Mouse (Mus musculus) liver, adult 2 months (tissue): ENCODE measurements around the gene Rasip1. TPM values are rescaled to one million over a fixed set of nuclear protein-coding genes. Genes with fewer than 3 reads are reported as not detected.

Experiments used
- DNase-seq: peaks from one replicate; pipeline ENCODE4 v3.0.0-alpha.2; 2011; ENCODE audit warnings: low read depth, low spot score; ENCODE audit errors: extremely low read depth
- H3K27ac ChIP-seq: fragments of 200-500 bp; replicated peaks from 2 replicates; pipeline ENCODE4 v1.5.1; 2012; ENCODE audit warnings: low read depth, mild to moderate bottlenecking, control low read depth, inconsistent platforms, low read length; ENCODE audit not compliant: insufficient read depth
- H3K27me3 ChIP-seq: fragments of 200-500 bp; 2 replicates; pipeline ENCODE4 v1.6.1; 2012; ENCODE audit warnings: mild to moderate bottlenecking, moderate library complexity, low read length, inconsistent platforms; ENCODE audit not compliant: control insufficient read depth, insufficient read depth
- H3K36me3 ChIP-seq: fragments of 200-500 bp; 2 replicates; pipeline ENCODE4 v1.6.1; 2012; ENCODE audit warnings: low read length, inconsistent platforms; ENCODE audit not compliant: control insufficient read depth, insufficient read depth
- H3K4me1 ChIP-seq: fragments of 200-500 bp; 2 replicates; pipeline ENCODE4 v1.6.1; 2011; ENCODE audit warnings: low read length; ENCODE audit not compliant: control insufficient read depth, insufficient read depth
- H3K4me3 ChIP-seq: fragments of 200-500 bp; 2 replicates; pipeline ENCODE4 v1.5.1; 2011; ENCODE audit warnings: low read depth, mild to moderate bottlenecking, control low read depth, low read length, moderate library complexity; ENCODE audit not compliant: insufficient read depth
- H3K79me2 ChIP-seq: fragments of 200-500 bp; 2 replicates; pipeline ENCODE4 v1.6.1; 2012; ENCODE audit warnings: inconsistent platforms, mild to moderate bottlenecking, low read length, moderate library complexity; ENCODE audit not compliant: control insufficient read depth, insufficient read depth
- H3K9ac ChIP-seq: fragments of 200-500 bp; 2 replicates; pipeline ENCODE4 v1.6.1; 2012; ENCODE audit warnings: low read depth, mild to moderate bottlenecking, control low read depth, inconsistent platforms, low read length
- CTCF ChIP-seq: fragments of 200-500 bp; IDR thresholded peaks from 2 replicates; pipeline ENCODE4 v1.5.1; 2011; ENCODE audit warnings: low read depth, low read length, control low read depth
- POLR2A ChIP-seq: fragments of 200-500 bp; IDR thresholded peaks from 2 replicates; pipeline ENCODE4 v1.6.1; 2011; ENCODE audit warnings: low read length, control low read depth; ENCODE audit not compliant: insufficient read depth; ENCODE audit errors: extremely low read depth
- WGBS: fragments of 180-500 bp; shearing (Covaris S2); methylation state at CpG from one replicate; pipeline ENCODE4 v1.1.7; 2018; 5-methylcytosine and 5-hydroxymethylcytosine counted together
- polyA plus RNA-seq: library from polyadenylated mRNA; depleted of rRNA; stranded (reverse); fragments of >200 nt; gene quantifications from 2 replicates; pipeline ENCODE4 v1.2.3, GENCODE M21; 2012
- total RNA-seq: library from RNA; depleted of rRNA; stranded (reverse); fragments of >200 nt; gene quantifications from 2 replicates; pipeline ENCODE4 v1.2.3, GENCODE M21; 2014

The Rasip1 gene
- total and polyA plus RNA-seq, 2 experiments, result 2.3 to 5.1 TPM

GRCm38 (mm10) chr7:45591880-45592279 is 35.4 kb upstream of the Rasip1 start:
- Histone ChIP-seq H3K27me3 (no peaks in the 10 kb centered on the region), H3K27ac (no peak overlapping the region), H3K79me2 (no peaks in the 10 kb centered on the region), H3K4me3 (no peak overlapping the region), H3K36me3 (no peaks in the 10 kb centered on the region), H3K9ac (no peak overlapping the region), H3K4me1 (peaks cover 3% of the 10 kb centered on the region; the same call in 1 of the 2 replicates)
- 69% methylated on average over 7 of the region's 7 CpGs for WGBS
- no peak for DNase-seq
- TF ChIP-seq POLR2A, result no peak
- no peak for TF ChIP-seq CTCF

- peak; percentile 71 for DNase-seq
- 22% methylated on average over 10 of the region's 10 CpGs for WGBS
- TF ChIP-seq POLR2A, result no peak
- TF ChIP-seq CTCF, result peak; percentile 93
- Histone ChIP-seq H3K27me3 (no peaks in the 10 kb centered on the region), H3K36me3 (no peaks in the 10 kb centered on the region), H3K79me2 (no peaks in the 10 kb centered on the region), H3K4me1 (peaks cover 11% of the 10 kb centered on the region), H3K27ac (no peak overlapping the region), H3K9ac (no peak overlapping the region), H3K4me3 (no peak overlapping the region)
Measured at GRCm38 (mm10) chr7:45593118-45593815, 34.0 kb upstream of the Rasip1 start.

- H3K4me1 ChIP-seq, result peaks cover 11% of the 10 kb centered on the region
- TF ChIP-seq POLR2A (no peak), CTCF (no peak)
- no peak overlapping the region for H3K9ac ChIP-seq
- H3K79me2 ChIP-seq, result no peaks in the 10 kb centered on the region
- no peak overlapping the region for H3K4me3 ChIP-seq
- no peaks in the 10 kb centered on the region for H3K27me3 ChIP-seq
- no peak for DNase-seq
- no peaks in the 10 kb centered on the region for H3K36me3 ChIP-seq
- WGBS, result 97% methylated on average over 4 of the region's 4 CpGs
- no peak overlapping the region for H3K27ac ChIP-seq
Measured at GRCm38 (mm10) chr7:45595176-45595575, 32.1 kb upstream of the Rasip1 start.

DNA sequence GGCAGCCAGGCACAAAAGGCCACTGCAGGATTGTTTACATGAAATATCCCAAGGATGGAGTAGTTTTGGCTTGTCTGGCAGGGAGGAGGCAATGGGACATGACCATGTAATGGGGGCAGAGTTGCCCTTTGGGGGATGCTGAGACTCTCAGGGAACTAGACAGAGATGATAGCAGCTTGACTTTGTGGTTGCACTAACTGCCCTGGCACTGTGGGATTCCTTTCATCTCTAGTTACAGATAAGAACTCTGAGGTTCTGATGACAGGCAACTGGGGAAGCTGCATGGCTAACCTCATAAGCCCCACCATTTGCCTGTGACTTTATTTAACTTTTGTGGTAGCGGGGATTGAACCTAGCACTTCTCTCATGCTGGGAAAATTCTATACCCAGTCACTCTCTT is 31.2 kb upstream of the Rasip1 start:
- no peak overlapping the region for H3K4me3 ChIP-seq
- no peaks in the 10 kb centered on the region for H3K36me3 ChIP-seq
- no peaks in the 10 kb centered on the region for H3K79me2 ChIP-seq
- H3K27ac ChIP-seq, result no peak overlapping the region
- H3K4me1 ChIP-seq, result peaks cover 11% of the 10 kb centered on the region
- TF ChIP-seq CTCF (no peak), POLR2A (no peak)
- H3K27me3 ChIP-seq, result no peaks in the 10 kb centered on the region
- WGBS, result 100% methylated on average over 1 of the region's 1 CpGs
- H3K9ac ChIP-seq, result no peak overlapping the region
- DNase-seq, result no peak

GRCm38 (mm10) chr7:45597013-45597412 is 30.3 kb upstream of the Rasip1 start:
- Histone ChIP-seq H3K79me2 (no peaks in the 10 kb centered on the region), H3K27me3 (no peaks in the 10 kb centered on the region), H3K9ac (no peak overlapping the region), H3K4me1 (peaks cover 11% of the 10 kb centered on the region), H3K36me3 (no peaks in the 10 kb centered on the region), H3K4me3 (no peak overlapping the region), H3K27ac (no peak overlapping the region)
- peak; percentile 77 for DNase-seq
- TF ChIP-seq CTCF, result no peak
- WGBS, result 45% methylated on average over 5 of the region's 5 CpGs

- Histone ChIP-seq H3K79me2 (no peaks in the 10 kb centered on the region), H3K9ac (no peak overlapping the region), H3K27me3 (no peaks in the 10 kb centered on the region), H3K4me3 (no peak overlapping the region), H3K27ac (no peak overlapping the region), H3K36me3 (no peaks in the 10 kb centered on the region), H3K4me1 (peaks cover 11% of the 10 kb centered on the region)
- 27% methylated on average over 6 of the region's 6 CpGs for WGBS
- TF ChIP-seq CTCF, result no peak
- no peak for TF ChIP-seq POLR2A
- DNase-seq, result peak; percentile 82
Measured at GRCm38 (mm10) chr7:45597527-45597926, 29.8 kb upstream of the Rasip1 start.
